In genomic region chr9:121839622-121839965, GRCm38 (mm10) we compare ENCODE assay signal across 8 mouse cellular contexts. TPM values are rescaled to one million over a fixed set of nuclear protein-coding genes. Genes with fewer than 3 reads are reported as not detected.
DNase-seq lines count a peak whose midpoint lies in the region; ATAC-seq and TF ChIP-seq lines count a peak whose summit lies in the region.

No protein-coding gene starts in this region.

- no peak overlapping the region for H3K27ac ChIP-seq in heart, embryonic 14.5 days (replicated peaks in 1 of 2; ENCODE audit: control insufficient read depth in 1 of 2, insufficient read depth in 1 of 2, low read depth in 2 of 2, low read length in 2 of 2)
- H3K27ac ChIP-seq in bone marrow macrophage, adult 2 months (ENCODE audit: insufficient read depth, low read depth, low read length): no peak overlapping the region
- no peak overlapping the region for H3K27ac ChIP-seq in hindbrain, embryonic 13.5 days
- no peak overlapping the region for H3K27ac ChIP-seq in midbrain, embryonic 11.5 days (ENCODE audit: low read depth, low read length)

- TF ChIP-seq CTCF in bone marrow macrophage, adult 2 months (IDR thresholded peaks at IDR 0.05; ENCODE audit: low read depth, low read length): no peak

- 36% methylated on average over 7 of the region's 7 CpGs for WGBS in heart, embryonic 14.5 days
- 32% methylated on average over 7 of the region's 7 CpGs for WGBS in hindbrain, embryonic 13.5 days
- 35% methylated on average over 7 of the region's 7 CpGs for WGBS in midbrain, embryonic 11.5 days

- TF ChIP-seq POLR2A in bone marrow macrophage, adult 2 months (IDR thresholded peaks at IDR 0.05; ENCODE audit: borderline replicate concordance, low read depth, low read length): no peak

- peak overlapping the region; percentile 59 for H3K9ac ChIP-seq in heart, embryonic 14.5 days (ENCODE audit: low read length)
- peak overlapping the region; percentile 72 for H3K9ac ChIP-seq in hindbrain, embryonic 13.5 days
- H3K9ac ChIP-seq in midbrain, embryonic 11.5 days (ENCODE audit: low read length): peak overlapping the region; percentile 43

- H3K36me3 ChIP-seq in heart, embryonic 14.5 days (ENCODE audit: control insufficient read depth, insufficient read depth, low read length): no peaks in the 10 kb centered on the region
- H3K36me3 ChIP-seq in hindbrain, embryonic 13.5 days: no peaks in the 10 kb centered on the region
- H3K36me3 ChIP-seq in midbrain, embryonic 11.5 days (ENCODE audit: control insufficient read depth, insufficient read depth, low read length): no peaks in the 10 kb centered on the region

- peak overlapping the region; percentile 86 for H3K4me2 ChIP-seq in heart, embryonic 14.5 days (ENCODE audit: low read length)
- H3K4me2 ChIP-seq in hindbrain, embryonic 13.5 days: peak overlapping the region; percentile 65
- peak overlapping the region; percentile 54 for H3K4me2 ChIP-seq in midbrain, embryonic 11.5 days

- no peaks in the 10 kb centered on the region for H3K27me3 ChIP-seq in heart, embryonic 14.5 days (ENCODE audit: control insufficient read depth, insufficient read depth, low read length)
- H3K27me3 ChIP-seq in hindbrain, embryonic 13.5 days: 0 out of 2 replicates have a peak, but pooled peaks cover 5% of the 10 kb centered on the region
- H3K27me3 ChIP-seq in midbrain, embryonic 11.5 days (ENCODE audit: control insufficient read depth, insufficient read depth, low read length): no peaks in the 10 kb centered on the region

- H3K4me1 ChIP-seq in heart, embryonic 14.5 days (ENCODE audit: control insufficient read depth in 2 of 2, insufficient read depth in 2 of 2, low read length in 2 of 2): peaks cover 4 to 5% of the 10 kb centered on the region in 2 experiments; a peak in 3 of 4 replicates
- peaks cover 2% of the 10 kb centered on the region; the same call in 1 of the 2 replicates for H3K4me1 ChIP-seq in bone marrow macrophage, adult 2 months (ENCODE audit: control insufficient read depth, insufficient read depth, low read length)
- peaks cover 10% of the 10 kb centered on the region for H3K4me1 ChIP-seq in hindbrain, embryonic 13.5 days (replicated peaks)
- H3K4me1 ChIP-seq in midbrain, embryonic 11.5 days (ENCODE audit: control insufficient read depth, insufficient read depth, low read length): no peaks in the 10 kb centered on the region; the same call in 1 of the 2 replicates

- ATAC-seq in heart, embryonic 14.5 days (ENCODE audit: insufficient number of reproducible peaks, insufficient read depth, low FRiP score, low read depth): no peak
- peak; percentile 62; the same call in 1 of the 2 replicates for ATAC-seq in hindbrain, embryonic 13.5 days (ENCODE audit: low FRiP score)
- peak; percentile 67 for ATAC-seq in midbrain, embryonic 11.5 days (ENCODE audit: low FRiP score)

- peak overlapping the region; percentile 51 to 54 for H3K4me3 ChIP-seq in heart, embryonic 14.5 days (ENCODE audit: control insufficient read depth in 1 of 2, insufficient read depth in 1 of 2, low read depth in 1 of 2, low read length in 2 of 2)
- H3K4me3 ChIP-seq in bone marrow macrophage, adult 2 months (ENCODE audit: insufficient read depth, low read length): peak overlapping the region; percentile 64
- peak overlapping the region; percentile 53 for H3K4me3 ChIP-seq in hindbrain, embryonic 13.5 days
- peak overlapping the region; percentile 42 for H3K4me3 ChIP-seq in midbrain, embryonic 11.5 days (ENCODE audit: low read depth, low read length)

- H3K9me3 ChIP-seq in heart, embryonic 14.5 days (ENCODE audit: control insufficient read depth, low read length): 0 out of 2 replicates have a peak, but pooled peaks cover 4% of the 10 kb centered on the region
- no peaks in the 10 kb centered on the region for H3K9me3 ChIP-seq in hindbrain, embryonic 13.5 days
- no peaks in the 10 kb centered on the region for H3K9me3 ChIP-seq in midbrain, embryonic 11.5 days (ENCODE audit: control insufficient read depth, low read length)

- no peak for DNase-seq in heart, adult 18-20 months
- DNase-seq in midbrain, embryonic 11.5 days (ENCODE audit: low spot score, missing footprints): no peak
- DNase-seq in layer of hippocampus, adult 9-10 months (ENCODE audit: low spot score): no peak
- DNase-seq in ovary, postnatal 14 days (ENCODE audit: low spot score): no peak
- DNase-seq in frontal cortex, postnatal 10 days (ENCODE audit: low spot score in 2 of 2): no peak

RNA-seq across cellular contexts. Expression of gene Ccdc13, which starts 0.3 kb away (rescaled TPM):
- polyA plus RNA-seq in heart, embryonic 14.5 days (2014; fragmentation: Nextera tagmentation; extraction: Ambion mirVana): 0.22 and 0.27 TPM in 2 replicates
- under 1 TPM in 1 of 2 experiments, not detected in 1; 0.36 TPM for total RNA-seq in heart, adult 18-20 months (2021)
- polyA plus RNA-seq in bone marrow macrophage, adult 2 months (2012; ENCODE audit: insufficient read depth, insufficient read length, missing spikeins): not detected in 2 replicates
- polyA plus RNA-seq in hindbrain, embryonic 13.5 days (2015; fragmentation: Nextera tagmentation; extraction: Ambion mirVana): 3.2 and 3.7 TPM in 2 replicates
- polyA plus RNA-seq in midbrain, embryonic 11.5 days (2014; fragmentation: Nextera tagmentation; extraction: Ambion mirVana): 1.5 and 2.0 TPM in 2 replicates

RNA-seq across cellular contexts. Expression of gene Higd1a, which starts 18.6 kb away (rescaled TPM):
- polyA plus RNA-seq in heart, embryonic 14.5 days (2014; fragmentation: Nextera tagmentation; extraction: Ambion mirVana): 252 and 275 TPM in 2 replicates
- total RNA-seq in heart, adult 18-20 months (2021): 100 to 1,000 TPM; 202 to 214 TPM
- 45.9 and 52.3 TPM in 2 replicates for polyA plus RNA-seq in bone marrow macrophage, adult 2 months (2012; ENCODE audit: insufficient read depth, insufficient read length, missing spikeins)
- polyA plus RNA-seq in hindbrain, embryonic 13.5 days (2015; fragmentation: Nextera tagmentation; extraction: Ambion mirVana): 144 and 145 TPM in 2 replicates
- 159 and 170 TPM in 2 replicates for polyA plus RNA-seq in midbrain, embryonic 11.5 days (2014; fragmentation: Nextera tagmentation; extraction: Ambion mirVana)

RNA-seq across cellular contexts. Expression of gene Hhatl, which starts 47.3 kb away (rescaled TPM):
- 17.8 and 18.6 TPM in 2 replicates for polyA plus RNA-seq in heart, embryonic 14.5 days (2014; fragmentation: Nextera tagmentation; extraction: Ambion mirVana)
- total RNA-seq in heart, adult 18-20 months (2021): 100 to 1,000 TPM in 1 of 2 experiments, 10 to 100 TPM in 1; 95.1 to 119 TPM
- not detected in 2 replicates for polyA plus RNA-seq in bone marrow macrophage, adult 2 months (2012; ENCODE audit: insufficient read depth, insufficient read length, missing spikeins)
- not detected in 2 replicates for polyA plus RNA-seq in hindbrain, embryonic 13.5 days (2015; fragmentation: Nextera tagmentation; extraction: Ambion mirVana)
- polyA plus RNA-seq in midbrain, embryonic 11.5 days (2014; fragmentation: Nextera tagmentation; extraction: Ambion mirVana): not detected in 2 replicates

RNA-seq across cellular contexts. Expression of gene Ackr2, which starts 58.6 kb away (rescaled TPM):
- polyA plus RNA-seq in heart, embryonic 14.5 days (2014; fragmentation: Nextera tagmentation; extraction: Ambion mirVana): 1.2 and 1.3 TPM in 2 replicates
- 1 to 10 TPM; 1.2 to 1.4 TPM for total RNA-seq in heart, adult 18-20 months (2021)
- polyA plus RNA-seq in bone marrow macrophage, adult 2 months (2012; ENCODE audit: insufficient read depth, insufficient read length, missing spikeins): not detected in 2 replicates
- polyA plus RNA-seq in hindbrain, embryonic 13.5 days (2015; fragmentation: Nextera tagmentation; extraction: Ambion mirVana): 2.1 and 2.5 TPM in 2 replicates
- 1.6 and 1.7 TPM in 2 replicates for polyA plus RNA-seq in midbrain, embryonic 11.5 days (2014; fragmentation: Nextera tagmentation; extraction: Ambion mirVana)

Comparison
In these comparisons a context has a peak if more than half of its experiments do, and no peak if none do; other contexts are left out.
1. RNA of gene Hhatl, which starts 47.3 kb away (polyA plus RNA-seq): 17.8 to 18.6 TPM in heart, embryonic 14.5 days; not detected in hindbrain, embryonic 13.5 days, not detected in bone marrow macrophage, adult 2 months and not detected in midbrain, embryonic 11.5 days; every median in the first group is over 10 times any median in the second.
2. Peak in every context shown above with its lines, with median percentiles within 50 percentile points of each other: H3K4me2 ChIP-seq, H3K4me3 ChIP-seq and H3K9ac ChIP-seq.